Mouse (Mus musculus) thymus, postnatal 10 days (tissue): ENCODE data around the gene Slc23a3.

ENCODE experiments used
- DNase-seq, 2 experiments: peaks; one replicate each; pipeline ENCODE4 v3.0.0; 2021; ENCODE audit warnings: low spot score in 2 of 2

The Slc23a3 gene

DNA sequence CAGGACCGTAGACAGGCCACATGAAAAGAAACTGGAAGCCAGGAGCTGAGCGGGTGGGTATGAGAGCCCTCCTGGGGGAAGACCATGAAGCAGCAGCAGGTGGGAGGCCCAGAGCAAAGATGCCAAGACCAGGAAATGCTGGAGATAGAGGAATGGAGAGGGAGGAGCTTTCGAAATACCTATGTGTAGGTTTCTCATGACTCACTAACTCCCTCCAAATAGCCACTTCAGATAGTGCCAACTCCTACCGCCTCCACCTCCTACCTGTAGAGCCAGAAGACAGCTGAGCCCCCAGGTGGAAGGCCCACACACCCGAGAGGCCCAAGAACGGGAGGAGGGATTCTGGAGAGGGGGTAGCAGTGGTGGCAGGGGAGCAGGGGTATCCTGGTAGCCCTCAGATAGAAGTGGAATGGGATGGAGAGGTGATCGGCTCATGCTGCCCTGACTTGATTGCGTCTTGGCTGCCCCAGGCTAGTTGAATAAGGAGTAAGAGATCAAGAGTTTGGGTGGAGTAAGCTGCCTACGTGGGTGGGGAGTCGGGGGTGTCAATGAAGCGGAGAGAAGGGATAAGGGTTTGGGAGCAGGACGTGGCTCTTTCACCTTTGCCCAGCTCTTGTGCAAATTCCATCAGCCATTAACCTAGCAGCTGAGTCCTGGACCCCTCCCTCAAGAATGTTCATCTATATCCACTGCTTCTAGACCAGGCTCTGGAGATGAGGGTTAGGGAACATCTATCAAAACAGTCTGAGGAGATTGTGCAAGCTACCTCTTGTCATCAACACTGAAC is at the start of gene Slc23a3:
Slc23a3 (minus strand) TSS at position 470 of the 787 bp plus-strand sequence.
- DNase-seq = no peak

DNA sequence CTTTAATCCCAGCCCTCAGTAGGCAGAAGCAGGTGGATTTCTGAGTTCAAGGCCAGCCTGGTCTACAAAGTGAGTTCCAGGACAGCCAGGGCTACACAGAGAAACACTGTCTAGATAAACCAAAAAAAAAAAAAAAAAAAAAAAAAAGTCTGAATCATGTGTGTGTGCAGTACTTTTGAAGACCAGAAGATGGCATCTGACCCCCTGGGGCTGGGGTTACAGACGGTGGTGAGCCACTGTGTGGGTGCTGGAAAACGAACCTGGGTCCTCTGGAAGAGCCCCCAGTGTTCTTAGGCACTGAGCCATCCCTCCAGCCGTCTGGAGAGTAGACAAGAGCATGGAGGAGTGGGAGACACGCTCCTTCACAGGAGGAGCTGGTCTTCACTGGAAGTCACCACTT is 48.5 kb upstream of the Slc23a3 start:
- DNase-seq = no peak

DNA sequence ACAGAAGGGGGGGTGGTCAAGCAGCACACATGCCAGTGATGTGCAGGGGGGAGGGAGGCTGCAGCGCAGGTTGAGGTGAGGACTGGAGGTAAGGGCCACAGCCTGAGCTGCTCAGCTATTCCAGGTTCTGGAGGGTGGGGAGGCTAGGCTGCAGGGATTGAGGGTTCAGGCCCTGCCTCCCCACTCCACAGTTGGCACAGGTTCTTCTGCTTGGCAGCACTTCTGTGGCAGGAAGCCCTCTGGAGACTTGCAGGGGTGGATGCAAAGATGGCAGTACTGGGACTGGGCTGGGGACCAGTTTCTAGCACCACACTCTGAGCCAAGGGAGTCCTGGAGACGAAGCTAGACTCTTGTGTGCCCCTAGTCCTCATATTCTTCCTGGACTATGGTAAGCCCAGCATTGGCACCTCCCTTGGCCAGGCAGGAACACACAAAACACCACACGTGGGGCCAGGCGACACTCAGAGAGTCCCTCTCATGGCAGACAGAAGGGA is 47.7 kb upstream of the Slc23a3 start:
- no peak for DNase-seq

DNA sequence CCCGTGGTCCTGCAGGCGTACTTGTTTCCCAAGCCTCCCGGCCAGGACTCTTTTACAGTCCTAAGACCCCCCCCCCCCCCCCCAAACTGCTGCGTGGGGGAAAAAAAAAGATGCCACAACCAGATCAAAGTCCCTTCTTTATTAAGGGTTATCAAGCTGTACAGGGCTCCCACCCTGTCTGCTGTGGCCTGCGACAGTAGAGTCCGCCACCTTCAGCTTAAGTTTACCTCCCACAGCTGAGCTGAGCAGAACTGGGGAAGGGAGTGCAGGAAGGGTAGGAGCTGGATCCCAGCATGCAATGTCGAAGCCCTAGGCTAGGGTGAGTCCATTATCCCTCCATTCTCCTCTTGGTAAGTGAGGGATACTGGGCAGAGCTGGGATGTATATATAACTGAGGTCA is 47.1 kb upstream of the Slc23a3 start:
- no peak for DNase-seq

DNA sequence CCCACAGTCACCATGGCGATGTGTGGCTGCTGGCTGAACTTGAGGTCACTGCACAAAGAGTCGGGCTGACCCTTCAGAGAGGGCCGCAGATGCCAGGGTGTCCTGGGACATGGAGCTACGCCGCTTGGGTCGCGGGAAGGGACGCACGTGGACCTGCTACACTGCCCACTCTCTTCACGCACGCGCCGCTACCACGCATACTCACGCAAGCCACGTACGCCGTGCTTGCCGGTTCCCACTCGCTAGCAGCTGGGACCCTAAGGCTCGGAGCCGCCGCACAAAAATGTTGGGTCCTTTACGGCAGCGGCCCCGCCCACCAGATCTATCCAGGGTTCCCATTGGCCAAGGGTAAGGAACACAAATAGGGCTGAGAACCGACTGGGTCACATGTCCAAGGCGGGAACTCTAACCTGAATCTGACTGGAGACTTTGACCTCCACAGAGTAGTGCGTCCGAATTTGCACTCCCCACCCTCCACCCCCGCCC is 46.5 kb upstream of the Slc23a3 start, which contains the start of gene Abcb6:
Abcb6 (minus strand) TSS at position 288 of the 486 bp plus-strand sequence.
- DNase-seq = peak; percentile 80

DNA sequence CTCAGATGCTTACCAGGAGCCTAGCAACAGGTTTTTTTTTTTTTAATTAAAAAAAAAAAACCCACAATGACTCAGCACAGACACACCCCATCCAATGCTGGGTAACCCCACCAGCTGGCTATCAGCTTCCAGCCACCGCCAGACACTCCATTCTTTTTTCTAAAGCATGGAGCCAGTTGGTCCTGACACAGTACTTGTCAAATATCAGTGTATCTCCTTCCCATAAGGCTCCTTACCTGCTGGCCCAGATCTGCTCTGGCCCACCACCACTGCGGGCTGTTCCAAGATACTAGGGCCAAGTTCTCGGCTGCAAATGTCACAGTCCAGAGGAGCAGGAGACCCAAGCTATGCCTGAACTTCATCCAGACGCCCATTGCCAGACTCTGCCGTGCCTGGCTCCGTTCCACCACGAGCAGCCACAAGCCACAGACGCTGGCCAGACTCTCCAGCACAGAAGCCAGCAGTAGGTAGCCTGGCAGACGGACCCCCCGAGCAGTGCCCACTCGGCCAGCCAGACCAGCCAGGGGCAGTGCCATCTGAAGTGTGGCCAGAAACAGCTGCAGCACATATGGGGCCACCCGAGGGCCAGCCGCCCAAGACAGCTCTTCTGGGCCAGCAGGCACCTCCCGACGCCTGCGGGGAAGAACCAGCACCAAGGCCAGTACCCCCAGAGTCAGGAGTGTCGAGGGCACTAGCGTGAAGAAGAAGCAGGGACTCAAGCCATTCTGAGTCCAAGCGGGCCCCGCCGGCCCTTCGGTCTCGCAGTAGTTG is 45.8 kb upstream of the Slc23a3 start:
- DNase-seq = no peak

DNA sequence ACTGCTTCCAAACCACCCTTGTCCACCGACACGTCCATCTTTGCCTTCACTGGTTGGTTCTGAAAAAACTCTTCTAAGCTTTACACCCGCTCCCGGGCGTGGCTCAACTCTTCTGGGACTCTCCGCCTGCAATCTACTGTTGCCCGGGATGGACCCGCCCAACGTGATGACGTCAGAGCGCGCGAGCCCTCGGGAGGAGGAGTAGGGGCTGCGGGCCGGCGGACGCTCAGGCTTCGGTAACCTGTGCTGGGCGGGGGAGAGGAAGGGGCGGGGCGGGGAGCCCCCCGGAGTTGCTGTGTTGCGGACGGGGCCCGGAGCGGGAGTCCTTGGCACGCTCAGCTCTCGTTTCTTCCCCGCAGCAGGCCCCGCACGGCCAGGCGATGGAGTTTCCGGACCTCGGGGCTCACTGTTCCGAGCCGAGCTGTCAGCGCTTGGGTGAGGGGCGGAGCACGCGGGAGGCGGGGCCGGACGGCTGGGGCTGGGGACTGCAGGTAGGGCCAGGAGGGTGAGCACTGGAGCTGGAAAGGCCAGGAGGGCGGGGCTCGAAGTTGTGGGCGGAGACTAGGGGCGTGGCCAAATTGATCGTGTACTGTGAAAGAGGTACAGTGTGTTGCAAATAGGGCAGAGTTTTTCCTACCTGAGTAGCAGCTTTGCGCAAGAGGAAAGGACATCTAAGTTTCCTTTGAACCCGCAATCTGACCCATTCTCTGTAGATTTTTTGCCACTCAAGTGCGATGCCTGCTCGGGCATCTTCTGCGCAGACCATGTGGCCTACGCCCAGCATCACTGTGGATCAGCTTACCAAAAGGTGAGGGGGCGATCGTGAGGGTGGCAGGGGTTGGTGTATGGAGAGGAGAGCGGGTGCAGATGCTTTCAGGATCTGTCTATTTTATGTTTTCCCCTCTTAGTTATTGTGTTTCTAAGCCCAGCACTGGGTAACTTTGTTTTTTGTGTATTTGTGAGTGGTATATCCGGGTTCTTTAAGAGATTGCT is 35.1 kb upstream of the Slc23a3 start, which contains the start of gene Zfand2b:
Zfand2b (plus strand) TSS at position 175 of the 993 bp plus-strand sequence.
- peak; percentile 97 for DNase-seq

DNA sequence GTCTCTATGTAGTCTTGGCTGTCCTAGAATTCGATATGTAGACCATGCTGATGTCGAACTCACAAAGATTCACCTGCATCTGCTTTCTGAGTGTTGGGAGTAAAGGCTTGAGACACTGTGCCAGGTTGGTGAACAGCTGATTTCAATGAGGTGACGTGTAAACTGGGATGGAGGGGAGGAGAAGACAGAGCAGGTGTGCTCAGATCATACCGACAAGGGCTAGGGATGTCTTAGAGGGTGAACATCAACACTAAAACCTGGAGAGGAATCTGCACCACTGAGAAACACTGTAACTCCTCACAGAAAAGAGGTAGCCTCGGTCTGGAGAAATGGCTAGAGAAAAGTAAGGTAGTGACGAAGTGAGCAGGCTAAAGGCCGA is 34.4 kb upstream of the Slc23a3 start:
- no peak for DNase-seq

DNA sequence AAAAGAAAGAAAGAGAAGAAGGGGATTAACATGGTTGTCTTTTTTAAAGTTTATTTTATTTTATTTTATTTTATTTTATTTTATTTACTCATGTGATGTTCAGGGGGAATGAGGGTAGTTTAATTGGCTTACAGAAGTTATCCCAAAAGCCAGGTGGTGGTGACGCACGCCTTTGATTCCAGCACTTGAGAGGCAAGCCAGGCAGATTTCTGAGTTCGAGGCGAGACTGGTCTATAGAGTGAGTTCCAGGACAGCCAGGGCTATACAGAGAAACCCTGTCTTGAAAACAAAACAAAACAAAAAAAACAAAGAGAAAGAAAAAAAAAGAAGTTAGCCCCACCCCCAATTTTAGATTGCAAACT is 26.5 kb upstream of the Slc23a3 start:
- DNase-seq = no peak

DNA sequence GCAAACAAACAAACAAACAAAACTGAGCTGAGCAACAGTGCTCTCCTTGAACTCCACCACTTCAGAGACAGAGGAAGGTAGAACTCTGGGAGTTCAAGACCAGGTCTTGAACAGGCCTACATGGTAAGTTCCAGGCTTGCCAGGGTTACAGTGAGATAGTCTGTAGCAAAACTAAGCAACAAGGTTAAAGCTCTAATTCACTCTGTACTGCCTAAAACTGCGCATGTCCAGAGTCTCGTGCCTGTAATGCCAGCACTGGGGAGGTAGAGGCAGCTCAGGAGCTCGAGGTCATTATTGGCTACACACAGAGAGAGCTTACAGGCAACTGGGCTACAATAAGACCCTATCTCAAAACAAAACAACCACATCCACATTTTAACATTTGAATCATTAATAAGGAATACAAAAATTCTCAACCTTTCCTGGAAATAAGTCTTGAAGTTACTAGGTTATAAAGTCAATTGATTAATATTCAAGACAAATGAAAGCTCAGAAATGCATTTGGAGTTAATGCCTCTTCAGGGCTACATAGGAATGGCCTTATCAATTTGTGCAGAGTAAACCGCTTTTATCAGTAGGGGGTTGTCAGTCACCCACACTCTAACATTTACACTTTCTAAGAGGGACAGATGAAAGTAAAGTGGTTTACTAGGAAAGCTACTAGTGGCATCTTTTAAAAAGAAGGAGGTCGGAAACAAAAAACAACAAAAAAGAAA is 26.0 kb upstream of the Slc23a3 start:
- no peak for DNase-seq

DNA sequence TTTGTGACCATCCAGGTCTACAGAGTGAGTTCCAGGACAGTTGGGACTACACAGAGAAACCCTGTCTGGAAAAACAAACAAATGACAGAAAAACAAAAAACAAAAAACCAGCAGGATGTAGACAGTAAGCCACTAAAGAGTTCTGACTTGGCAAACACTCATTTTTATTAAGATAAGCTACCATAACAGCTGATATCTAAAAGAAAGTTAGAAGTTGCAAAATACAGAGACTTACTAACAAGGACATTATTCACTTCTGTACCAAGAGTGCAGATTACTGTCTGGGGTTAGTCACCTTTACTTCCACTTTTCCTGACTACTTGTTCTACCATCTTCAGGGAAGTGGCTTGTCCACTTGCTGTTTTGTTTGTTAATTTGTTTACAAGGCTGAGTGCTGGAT is 25.3 kb upstream of the Slc23a3 start:
- no peak for DNase-seq

DNA sequence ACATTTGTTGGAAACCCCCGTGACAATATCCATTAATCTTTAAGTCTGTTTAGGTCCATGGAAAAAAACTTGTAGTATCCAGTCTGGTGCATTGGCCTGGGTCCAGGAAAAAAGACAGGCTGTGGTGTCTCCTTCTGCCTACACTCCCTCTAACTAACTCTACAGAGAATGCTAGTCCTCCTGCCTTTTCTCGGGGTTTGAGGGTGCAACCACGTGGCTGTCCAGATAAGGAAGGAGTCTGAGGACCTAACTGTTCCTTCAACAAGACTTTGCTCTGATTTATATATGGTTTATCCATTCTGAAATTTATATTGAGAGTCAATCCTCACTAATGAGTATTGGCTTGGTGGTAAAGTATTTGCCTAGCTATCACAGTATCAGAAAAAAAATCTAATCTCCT is 22.1 kb upstream of the Slc23a3 start:
- no peak for DNase-seq

DNA sequence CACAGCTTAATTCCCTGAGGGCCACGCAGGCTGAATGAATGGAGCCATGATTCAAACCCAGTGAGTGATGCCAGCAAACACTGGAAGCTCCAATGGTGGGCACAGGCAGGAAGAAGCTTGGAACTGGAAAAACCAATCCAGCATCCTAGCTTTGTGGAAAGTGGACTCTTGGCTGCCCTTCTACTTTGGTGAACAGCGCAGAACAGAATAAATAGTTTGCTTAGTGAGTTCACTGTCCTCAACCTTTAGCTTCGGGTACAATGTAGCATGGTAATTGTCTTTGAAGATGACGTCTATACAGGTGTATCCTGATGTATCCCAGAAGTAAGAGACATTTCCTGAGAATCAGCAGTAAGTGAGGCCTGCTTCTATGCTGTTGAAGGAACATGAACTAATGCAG is 15.0 kb upstream of the Slc23a3 start:
- DNase-seq = no peak

DNA sequence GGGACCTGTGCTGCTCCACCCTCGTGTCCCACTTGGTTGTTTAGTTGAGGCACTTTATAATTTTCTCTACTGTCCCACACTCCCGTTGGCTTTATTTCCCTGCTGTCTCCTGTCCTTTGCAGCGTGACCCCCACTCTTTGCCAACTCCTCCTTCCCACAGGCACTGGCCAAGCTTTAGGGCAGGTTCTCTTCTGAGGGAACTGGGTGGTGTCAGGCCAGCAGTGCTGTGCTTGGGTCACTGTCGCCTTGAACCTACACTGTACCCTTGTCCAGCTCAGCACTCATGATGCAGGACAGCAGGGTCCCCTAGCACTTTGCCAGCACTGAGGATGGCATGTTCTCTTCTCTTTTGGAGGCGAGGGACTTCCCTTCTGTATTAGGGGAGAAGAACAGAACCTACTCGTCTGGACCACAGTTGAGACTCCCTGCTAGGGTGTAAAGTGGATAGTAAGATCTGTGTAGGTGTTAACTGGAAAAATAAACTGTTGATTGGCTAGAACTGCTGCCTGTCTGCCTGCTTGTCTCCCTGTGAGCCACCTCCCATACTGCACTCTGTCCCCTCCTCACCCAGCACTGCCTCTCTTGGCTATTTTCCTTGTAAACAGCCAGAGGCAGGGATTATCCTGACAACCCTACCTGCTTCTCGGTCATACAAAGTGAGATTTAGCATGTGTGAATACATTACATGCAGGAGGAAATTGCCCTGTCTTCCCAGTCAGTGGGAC is 13.9 kb upstream of the Slc23a3 start:
- no peak for DNase-seq

DNA sequence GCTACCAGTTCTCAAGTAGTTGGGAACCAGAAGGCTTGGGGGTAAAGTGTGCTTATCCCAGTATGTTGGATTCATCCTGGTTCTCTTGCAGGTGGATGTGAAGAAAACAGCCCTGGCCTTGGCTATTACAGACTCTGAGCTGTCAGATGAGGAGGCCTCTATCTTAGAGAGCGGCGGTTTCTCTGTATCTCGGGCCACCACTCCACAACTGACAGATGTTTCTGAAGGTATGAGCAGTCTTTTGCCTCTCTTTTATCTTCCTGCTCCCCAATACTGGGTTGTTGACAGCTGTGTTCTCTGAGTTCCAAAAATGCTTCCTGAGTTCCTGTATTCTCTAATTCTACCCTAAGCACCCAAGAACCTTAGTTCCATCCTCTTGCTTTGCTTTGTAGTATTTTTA is 11.9 kb upstream of the Slc23a3 start:
- DNase-seq = no peak

DNA sequence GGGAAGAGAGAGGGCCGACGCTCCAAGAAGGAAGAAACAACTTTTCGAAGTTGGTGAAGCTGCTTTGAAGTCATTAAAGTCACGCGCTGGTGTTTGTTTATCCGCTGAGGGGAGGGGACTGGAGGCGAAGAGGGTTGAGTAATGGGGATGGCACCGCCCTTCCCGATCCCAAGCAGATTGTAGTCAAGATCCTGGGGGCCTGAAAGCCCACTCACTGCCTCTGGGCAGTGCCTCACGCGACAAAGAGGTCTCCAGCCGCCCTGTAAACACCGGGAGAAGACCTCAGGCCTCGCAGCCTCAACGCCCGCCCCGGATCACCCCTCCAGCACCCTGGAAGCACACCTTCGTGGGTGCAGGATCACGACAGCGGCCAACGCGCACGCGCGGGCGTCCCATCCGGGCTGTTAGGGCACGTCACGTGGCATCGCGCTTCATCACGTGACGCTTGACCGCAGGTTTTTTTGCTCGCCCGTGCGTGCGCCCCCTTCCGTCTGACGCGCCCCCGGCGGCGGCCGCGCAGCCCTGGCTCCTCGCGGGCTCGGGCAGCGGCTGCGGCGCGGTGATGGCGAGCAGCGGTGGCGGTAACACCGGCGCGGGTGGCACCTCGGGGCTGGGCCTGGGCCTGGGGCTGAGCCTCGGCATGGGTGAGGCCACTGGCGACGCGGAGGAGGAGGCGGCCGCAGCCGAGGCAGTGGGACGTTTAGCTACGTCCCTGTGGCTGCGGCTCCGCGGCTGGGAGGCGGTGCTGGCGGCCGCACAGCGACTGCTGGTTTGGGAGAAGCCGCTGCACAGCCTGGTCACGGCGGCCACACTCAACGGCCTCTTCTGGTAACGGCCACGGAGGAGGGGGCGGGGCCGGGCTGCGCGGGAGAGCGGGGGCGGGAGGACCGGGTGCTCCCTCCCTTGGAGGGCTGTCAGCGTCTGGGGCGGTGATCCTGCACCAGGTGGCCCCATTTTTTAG is 8.9 kb upstream of the Slc23a3 start, which contains the start of the genes Cnppd1 and Retreg2:
Cnppd1 (minus strand) TSS at position 411 of the 961 bp plus-strand sequence.
Retreg2 (plus strand) TSS at position 478 of the 961 bp plus-strand sequence.
- peak; percentile 96 to 98 for DNase-seq

DNA sequence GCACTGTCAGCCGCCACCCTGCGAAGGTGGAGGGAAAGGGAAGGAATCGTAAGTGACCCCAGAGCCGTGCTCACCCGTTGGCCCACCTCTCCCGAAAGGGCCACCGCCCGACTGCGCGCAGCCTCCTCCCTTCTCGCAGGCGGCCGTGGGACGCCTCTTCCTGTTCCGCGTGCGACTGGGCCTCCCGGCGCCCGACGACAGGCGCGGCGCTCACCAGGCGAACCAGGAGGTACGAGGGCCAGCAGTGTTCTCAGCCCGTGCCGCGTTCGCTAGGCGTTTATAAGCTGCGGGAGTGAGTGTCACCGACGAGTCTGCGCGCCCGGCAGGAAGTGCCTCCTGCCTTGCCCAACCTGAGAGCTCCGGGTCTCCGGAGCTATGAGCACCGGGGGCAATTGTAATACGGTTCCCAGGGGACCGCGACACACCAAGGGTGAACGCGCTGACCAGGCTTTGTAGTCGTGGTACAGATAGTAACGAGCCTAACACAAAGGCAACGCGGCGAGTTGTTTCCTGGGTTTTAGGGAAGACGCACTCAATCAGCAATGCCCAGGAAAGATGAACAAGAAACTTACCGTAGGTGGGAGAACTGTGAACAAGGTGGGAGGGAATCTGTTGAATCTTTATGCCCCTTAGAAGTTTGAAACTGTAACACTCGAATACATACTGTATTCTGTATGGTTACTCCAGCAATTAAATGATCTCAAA is 7.9 kb upstream of the Slc23a3 start:
- DNase-seq = peak; percentile 65 to 68

DNA sequence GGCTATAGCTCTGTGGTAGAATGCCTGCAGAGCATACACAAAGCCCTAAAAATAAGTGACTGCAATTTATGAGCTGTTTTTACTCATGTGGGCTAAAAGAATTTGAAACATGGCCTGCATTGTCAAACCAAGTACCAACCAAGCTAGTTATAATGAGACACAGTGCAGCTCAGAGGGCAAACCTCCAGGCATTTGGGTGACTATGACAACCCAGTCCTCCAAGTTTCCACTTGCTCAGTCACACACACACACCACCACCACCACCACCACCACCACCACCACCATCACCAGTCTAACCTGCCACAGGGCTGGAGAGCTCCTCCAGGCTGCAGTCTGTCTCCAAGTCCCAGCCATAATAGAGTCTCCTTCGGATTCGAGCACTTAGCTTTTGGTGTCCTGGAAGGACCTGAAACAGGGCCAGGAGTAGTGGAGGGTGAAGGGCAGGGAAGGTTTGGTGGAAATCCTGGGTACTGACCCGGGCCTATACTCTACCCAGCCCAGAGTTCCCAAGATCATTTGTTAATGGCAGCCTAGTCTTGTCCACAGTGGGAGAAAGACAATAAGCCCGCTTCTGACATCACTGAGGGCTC is 7.0 kb upstream of the Slc23a3 start:
- no peak for DNase-seq
